Mouse (Mus musculus) pancreas, adult 10 weeks (tissue): ENCODE measurements around the gene Dab1. TPM values are rescaled to one million over a fixed set of nuclear protein-coding genes. Genes with fewer than 3 reads are reported as not detected.

Experiments
- polyA plus RNA-seq: library from polyadenylated mRNA; stranded (reverse); fragments of 350-450 nt; fragmentation: Illumina TruSeq; extraction: RNeasy Lipid Tissue Mini Kit (QIAGEN cat#74804); gene quantifications from one replicate; pipeline ENCODE4 v1.2.3, GENCODE M21; 2015; ENCODE audit warnings: low read depth, low replicate concordance; ENCODE audit not compliant: insufficient read depth

Gene Dab1
- 0.15 TPM for polyA plus RNA-seq

DNA sequence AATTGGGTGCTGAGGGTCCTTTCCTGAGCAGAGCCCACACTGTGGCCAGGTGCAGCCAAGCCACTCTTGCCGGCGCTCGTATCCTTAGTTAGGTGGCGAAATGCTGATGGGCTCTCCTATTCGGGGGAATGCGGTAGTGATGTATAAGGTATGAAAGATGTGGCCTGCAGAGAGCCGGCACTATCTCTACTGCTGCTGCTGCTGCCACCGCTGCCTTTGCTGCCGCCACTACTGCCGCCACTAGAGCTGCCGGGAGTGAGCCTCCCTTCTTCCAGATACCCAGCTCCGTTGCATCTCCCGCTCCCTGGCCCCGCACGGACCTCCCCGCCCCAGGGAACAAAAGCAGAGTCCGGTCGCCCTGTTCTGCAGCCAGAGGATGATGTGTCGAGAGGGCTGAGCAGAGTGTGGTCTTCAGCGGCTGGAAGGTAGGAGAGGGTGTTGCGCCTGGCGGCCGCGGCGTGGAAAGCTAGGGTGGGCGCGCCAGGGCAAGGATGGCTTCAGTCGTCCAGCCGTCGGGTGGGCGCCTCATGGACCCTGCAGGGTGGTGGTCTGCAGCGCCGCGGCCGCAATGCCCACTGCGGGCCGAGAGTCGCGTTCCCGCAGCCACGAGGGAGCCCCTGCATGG is at the start of gene Dab1:
TSS of gene Dab1 (plus strand) at position 39 of the 625 bp plus-strand sequence.

GRCm38 (mm10) chr4:104766065-104766464 is 1146.9 kb downstream of the Dab1 start, which contains the start of gene C8b:
Gene C8b, plus strand, starts transcription at chr4:104766317.

